Mouse (Mus musculus) liver, embryonic 18 days (tissue): ENCODE results near the gene Srarp. TPM values are rescaled to one million over a fixed set of nuclear protein-coding genes. Genes with fewer than 3 reads are reported as not detected.

Experiments
- polyA plus RNA-seq: library from polyadenylated mRNA; depleted of rRNA; stranded (reverse); fragments of >200 nt; gene quantifications from 2 replicates; pipeline ENCODE4 v1.2.3, GENCODE M21; 2012; rRNA removed

Gene Srarp
- polyA plus RNA-seq = not detected in 2 replicates

DNA sequence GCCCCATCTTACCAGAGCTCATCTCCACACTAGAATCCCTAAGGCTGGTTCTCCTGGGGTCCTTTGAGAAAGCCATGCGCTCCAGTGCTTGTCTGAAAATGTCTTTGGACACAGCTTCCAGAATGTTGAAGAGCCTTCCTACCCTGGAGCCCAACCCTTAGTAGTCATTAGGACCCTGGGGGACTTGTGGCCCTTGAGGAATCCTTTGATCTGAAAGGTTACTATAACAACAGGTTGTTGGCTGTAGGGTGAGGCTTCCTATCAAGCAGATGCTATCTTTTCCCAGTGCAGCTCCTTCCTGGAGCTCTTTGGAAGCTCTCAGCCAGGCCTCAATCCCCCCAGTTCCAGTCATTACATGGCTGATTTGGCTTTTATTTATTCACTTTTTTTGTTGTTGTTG lies at the start of gene Srarp:
Srarp (minus strand) TSS at position 132 of the 400 bp plus-strand sequence.

DNA sequence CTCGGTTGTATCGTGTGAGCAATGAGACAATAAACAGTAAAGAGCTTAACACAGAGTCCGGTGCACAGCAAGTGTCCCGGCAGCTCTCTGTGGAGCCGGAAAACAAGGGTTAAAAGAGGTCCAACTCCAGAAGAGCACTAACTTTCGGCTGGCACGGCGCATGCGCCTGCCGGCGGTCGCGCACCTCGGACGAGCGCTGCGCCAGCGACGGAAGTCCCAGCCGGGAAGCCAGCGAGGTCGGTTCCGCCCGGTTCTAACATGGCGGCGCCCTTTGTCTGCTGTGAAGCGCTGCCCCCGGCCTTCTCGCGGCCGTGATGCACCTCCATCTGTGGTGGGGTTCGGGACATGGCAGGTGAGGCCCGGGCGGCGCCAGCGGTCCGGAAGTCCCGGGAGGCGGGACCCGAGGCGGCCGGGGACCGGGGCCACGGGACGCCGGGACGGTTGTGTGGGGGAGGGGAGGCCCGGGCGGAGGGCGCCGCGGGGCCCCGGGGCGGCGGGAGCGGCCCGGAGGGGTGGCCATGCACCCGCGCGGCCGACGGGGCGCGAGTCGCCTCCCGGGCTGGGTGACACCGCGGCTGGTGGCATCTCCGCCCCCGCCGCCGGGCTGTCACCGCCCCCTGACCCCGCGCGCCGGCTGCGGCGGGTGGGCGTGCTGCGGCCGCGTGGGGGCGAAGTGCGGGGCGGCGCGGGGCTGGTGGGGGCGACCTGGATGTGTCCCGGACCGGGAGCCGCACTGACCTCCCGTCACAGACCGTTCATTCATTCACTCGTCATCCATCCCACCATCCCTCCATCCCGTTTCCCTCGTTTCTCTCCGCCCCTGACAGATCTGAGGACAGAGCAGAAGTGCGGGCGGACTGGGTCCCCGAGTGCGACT lies 8.8 kb upstream of the Srarp start, which contains the start of gene Zbtb17:
Zbtb17 (plus strand) TSS at position 204 of the 877 bp plus-strand sequence.

DNA sequence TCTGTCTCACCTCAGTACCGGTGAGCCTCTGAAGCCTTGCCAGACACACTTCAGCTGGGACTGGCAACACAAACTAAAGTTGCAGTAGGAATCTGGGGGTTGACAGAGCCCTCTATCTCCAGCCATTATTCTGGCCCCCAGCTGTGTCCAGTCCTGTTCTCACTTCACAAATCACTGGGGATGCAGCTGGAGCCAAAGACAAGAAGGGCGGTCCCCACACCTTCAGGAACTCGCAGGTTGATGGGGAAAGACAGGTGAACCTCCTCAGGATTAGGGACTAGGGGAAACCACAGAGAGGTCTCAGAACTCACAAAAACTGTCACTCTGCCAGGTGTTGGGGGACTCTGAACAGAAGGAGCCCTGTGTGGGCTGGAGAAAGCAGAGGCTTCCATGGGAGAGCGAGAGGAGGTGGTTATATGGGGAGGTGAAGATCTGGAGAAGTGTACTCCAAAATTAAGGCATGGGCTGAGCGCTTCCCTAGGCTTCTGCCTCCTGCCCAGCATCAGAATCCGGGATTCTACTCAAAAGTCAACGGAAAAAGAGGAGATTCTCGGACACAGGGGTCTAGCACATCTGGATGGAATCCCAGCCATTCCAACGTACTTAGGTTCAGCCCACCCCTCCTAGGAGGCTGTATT lies 15.6 kb downstream of the Srarp start, which contains the start of gene Hspb7:
Hspb7 (plus strand) TSS at position 588 of the 638 bp plus-strand sequence.

DNA sequence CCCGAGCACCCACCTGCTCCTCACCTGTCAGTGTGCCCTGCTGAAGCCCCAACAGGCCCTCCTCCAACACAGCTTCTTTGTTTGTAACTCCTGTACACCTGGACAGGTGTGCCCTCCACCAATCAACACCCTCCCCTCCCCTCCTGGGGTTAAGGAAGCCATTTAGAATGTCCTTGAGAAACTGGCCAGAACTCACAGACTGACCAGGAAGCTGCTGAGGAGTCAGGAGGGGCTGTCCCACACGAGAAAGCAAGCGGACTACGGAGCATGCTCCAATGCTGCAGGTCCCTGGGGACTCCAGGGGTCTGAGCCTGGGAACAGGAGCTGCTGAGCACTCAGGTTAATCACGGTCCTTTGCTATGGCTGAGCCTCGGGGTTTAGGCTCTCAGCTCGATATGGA lies 20.0 kb downstream of the Srarp start, which contains the start of gene Clcnkb:
Clcnkb (minus strand) TSS at position 91 of the 400 bp plus-strand sequence.

DNA sequence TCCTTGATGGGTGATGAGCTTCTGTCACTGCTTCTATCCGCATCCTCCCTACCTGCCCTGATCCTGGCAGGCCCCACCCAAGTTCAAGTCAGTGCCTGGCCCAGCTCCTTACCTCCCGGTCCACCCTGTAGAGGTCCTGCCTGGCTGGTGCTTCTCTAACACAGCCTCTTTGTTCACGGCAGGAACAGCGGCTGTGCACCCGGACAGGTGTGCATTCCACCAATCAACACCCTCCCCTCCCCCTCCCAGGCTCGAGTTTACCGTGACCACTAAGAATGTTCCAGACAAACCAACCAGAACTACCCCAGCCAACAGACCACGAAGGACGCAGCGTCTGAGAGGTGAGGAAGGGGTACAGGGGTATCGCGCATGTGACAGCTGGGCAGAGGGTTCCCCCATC lies 37.4 kb downstream of the Srarp start, which contains the start of gene Clcnka:
Clcnka (minus strand) TSS at position 180 of the 400 bp plus-strand sequence.

Other genes with a start within 250 kb of the Srarp start
- gene Rsg1, start 222.1 kb downstream of the Srarp start, polyA plus RNA-seq = 0.46 and 0.48 TPM in 2 replicates
- 2.5 and 3.2 TPM in 2 replicates for gene Arhgef19, start 196.6 kb downstream of the Srarp start, polyA plus RNA-seq
- gene Epha2, start 134.9 kb downstream of the Srarp start, polyA plus RNA-seq = 2.1 and 2.2 TPM in 2 replicates
- gene Fam131c, start 67.9 kb downstream of the Srarp start, polyA plus RNA-seq = 0.10 and 0.16 TPM in 2 replicates
- gene Clcnka, start 37.4 kb downstream of the Srarp start, polyA plus RNA-seq = 0.01 TPM in 1 of 2 replicates, not detected in the other
- gene Clcnkb, start 20.1 kb downstream of the Srarp start, polyA plus RNA-seq = not detected in 2 replicates
- gene Hspb7, start 15.3 kb downstream of the Srarp start, polyA plus RNA-seq = 0.14 TPM in 2 replicates
- gene Zbtb17, start 8.5 kb upstream of the Srarp start, polyA plus RNA-seq = 7.9 and 8.9 TPM in 2 replicates
- 1.1 and 1.8 TPM in 2 replicates for gene Spen, start 102.5 kb upstream of the Srarp start, polyA plus RNA-seq
- gene Fblim1, start 170.0 kb upstream of the Srarp start, polyA plus RNA-seq = 1.7 and 1.8 TPM in 2 replicates
- gene Tmem82, start 182.5 kb upstream of the Srarp start, polyA plus RNA-seq = 7.4 and 8.5 TPM in 2 replicates
- gene Slc25a34, start 187.7 kb upstream of the Srarp start, polyA plus RNA-seq = 0.41 and 0.46 TPM in 2 replicates
- 5.0 and 6.1 TPM in 2 replicates for gene Plekhm2, start 228.8 kb upstream of the Srarp start, polyA plus RNA-seq
- gene Rsc1a1, start 249.5 kb upstream of the Srarp start, polyA plus RNA-seq = 9.1 and 12.8 TPM in 2 replicates